Mouse (Mus musculus) cerebellum, adult 2 months (tissue): ENCODE data around the gene Tle2. TPM values are rescaled to one million over a fixed set of nuclear protein-coding genes. Genes with fewer than 3 reads are reported as not detected.

Source experiments
- DNase-seq, 2 experiments: peaks; one replicate each; pipeline ENCODE4 v3.0.0; 2021
- H3K27ac ChIP-seq: fragments of 200-500 bp; 2 replicates; pipeline ENCODE4 v1.5.1; 2012; ENCODE audit warnings: low read length, control low read depth, inconsistent platforms; ENCODE audit not compliant: insufficient read depth
- H3K27me3 ChIP-seq: fragments of 200-500 bp; 2 replicates; pipeline ENCODE4 v1.6.1; 2012; ENCODE audit warnings: inconsistent platforms, mild to moderate bottlenecking, low read length, moderate library complexity; ENCODE audit not compliant: control insufficient read depth, insufficient read depth
- H3K4me1 ChIP-seq: fragments of 200-500 bp; 2 replicates; pipeline ENCODE4 v1.6.1; 2011; ENCODE audit warnings: low read length; ENCODE audit not compliant: control insufficient read depth, insufficient read depth
- H3K4me3 ChIP-seq: fragments of 200-500 bp; replicated peaks from 2 replicates; pipeline ENCODE3; 2011; ENCODE audit warnings: mild to moderate bottlenecking, low read depth, low read length, control low read depth; ENCODE audit not compliant: insufficient read depth
- CTCF ChIP-seq: fragments of 200-500 bp; IDR thresholded peaks from 2 replicates; pipeline ENCODE4 v1.5.1; 2011; ENCODE audit warnings: low read depth, mild to moderate bottlenecking, control low read depth, low read length, moderate library complexity, borderline replicate concordance; ENCODE audit not compliant: insufficient read depth
- POLR2A ChIP-seq: fragments of 200-500 bp; IDR thresholded peaks from 2 replicates; pipeline ENCODE4 v1.6.1; 2011; ENCODE audit warnings: low read length, control low read depth, borderline replicate concordance; ENCODE audit not compliant: insufficient read depth
- whole genome bisulfite sequencing: fragments of 180-500 bp; shearing (Covaris S2); methylation state at CpG from one replicate; pipeline ENCODE4 v1.1.7; 2018; 5-methylcytosine and 5-hydroxymethylcytosine counted together
- polyA plus RNA-seq: library from polyadenylated mRNA; depleted of rRNA; stranded (reverse); fragments of >200 nt; gene quantifications from 2 replicates; pipeline ENCODE4 v1.2.3, GENCODE M21; 2012

Gene Tle2
- polyA plus RNA-seq, 1 experiment: 282 TPM

DNA sequence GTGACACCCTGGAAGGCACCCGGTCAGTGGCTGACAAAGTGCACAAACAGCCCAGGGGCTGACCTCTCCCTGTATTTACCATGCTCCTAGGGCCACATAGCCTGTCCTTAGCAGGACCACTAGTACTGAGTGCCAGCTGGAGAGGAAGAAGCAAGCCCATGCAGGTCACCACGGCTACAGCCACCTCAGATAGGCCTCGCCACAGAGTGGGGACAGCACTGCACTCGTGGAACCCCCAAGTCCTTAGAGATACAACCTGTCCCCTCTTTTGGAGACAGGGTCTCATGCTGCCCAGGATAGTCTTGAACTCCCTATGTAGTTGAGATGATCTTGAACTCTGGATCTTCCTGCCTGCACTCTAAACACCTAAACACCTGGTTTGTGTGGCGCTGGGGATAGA is 33.0 kb upstream of the Tle2 start:
- no peak overlapping the region for H3K4me3 ChIP-seq
- H3K27ac ChIP-seq: 0 out of 2 replicates have a peak overlapping the region, but pooled peaks have one; percentile 36
- 41% methylated on average over 5 of the region's 5 CpGs for WGBS

DNA sequence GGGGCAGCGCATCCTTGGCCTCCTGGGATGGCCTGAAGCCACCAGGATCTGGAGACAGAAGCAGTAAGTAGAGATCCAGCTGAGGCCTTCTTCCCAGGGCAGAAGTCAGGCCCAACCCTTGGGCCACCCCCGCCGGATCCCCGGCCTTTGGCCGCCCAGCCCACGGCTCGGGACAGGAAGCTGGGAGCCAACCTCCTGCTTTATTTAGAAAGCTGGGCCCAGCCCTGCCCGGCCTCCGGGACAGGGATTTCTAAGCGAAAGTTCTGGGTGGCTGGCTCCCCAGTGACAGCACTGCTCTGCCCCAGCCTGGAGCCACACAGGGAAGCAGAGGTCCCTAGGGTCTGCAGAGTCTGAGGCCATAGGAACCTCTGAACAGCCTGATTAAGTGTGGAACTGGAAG is 32.6 kb upstream of the Tle2 start:
- Histone ChIP-seq H3K27me3 (no peaks in the 10 kb centered on the region), H3K4me1 (peaks cover 52% of the 10 kb centered on the region), H3K27ac (0 out of 2 replicates have a peak overlapping the region, but pooled peaks have one; percentile 36), H3K4me3 (no peak overlapping the region)
- WGBS: 48% methylated on average over 10 of the region's 10 CpGs
- TF ChIP-seq POLR2A (no peak), CTCF (no peak)
- no peak for DNase-seq

More for the DNA sequence above, 33.0 kb upstream of the Tle2 start:
- Histone ChIP-seq H3K4me1 (peaks cover 52% of the 10 kb centered on the region), H3K27me3 (no peaks in the 10 kb centered on the region)
- no peak for TF ChIP-seq CTCF
- no peak for TF ChIP-seq POLR2A
- no peak for DNase-seq

DNA sequence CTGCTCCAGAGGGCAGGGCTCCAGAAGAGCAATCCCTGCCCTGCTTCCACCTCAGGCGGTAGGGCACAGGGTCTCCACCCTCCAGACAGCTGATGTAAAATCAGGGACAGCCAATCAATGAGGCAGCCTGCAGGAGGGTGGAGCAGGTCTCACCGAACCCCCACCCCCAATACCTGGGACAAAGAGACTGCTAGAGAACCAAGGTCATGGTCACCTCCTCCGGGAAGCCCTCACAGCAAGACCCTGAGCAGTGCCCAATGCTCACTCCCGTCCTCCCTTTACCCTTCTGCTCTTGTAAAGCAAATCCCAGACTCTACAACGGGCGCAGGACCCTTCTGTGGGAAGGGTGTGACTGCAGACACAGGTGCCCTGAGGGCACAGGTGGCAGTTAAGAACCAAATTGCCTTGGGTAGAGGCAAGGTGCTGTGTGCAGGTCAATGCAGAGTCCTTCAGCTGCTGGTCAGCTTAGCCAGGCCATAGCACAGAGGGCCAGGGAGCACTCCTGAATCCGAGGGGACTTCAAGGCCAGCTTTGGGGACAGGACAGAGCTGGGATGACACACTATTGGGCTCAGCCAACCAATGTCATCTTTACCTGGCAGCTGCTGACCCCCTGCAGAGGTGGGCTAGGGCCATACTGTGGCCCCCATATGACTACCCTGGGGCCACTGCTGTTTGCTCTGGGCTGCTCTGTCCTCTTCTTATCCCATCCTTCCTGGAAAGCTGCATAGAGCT is 31.5 kb upstream of the Tle2 start:
- H3K4me1 ChIP-seq: peaks cover 49% of the 10 kb centered on the region
- H3K27ac ChIP-seq: no peak overlapping the region
- peak overlapping the region; percentile 24 for H3K4me3 ChIP-seq
- H3K27me3 ChIP-seq: no peaks in the 10 kb centered on the region
- no peak for TF ChIP-seq CTCF
- no peak for TF ChIP-seq POLR2A
- no peak for DNase-seq
- 62% methylated on average over 7 of the region's 7 CpGs for WGBS

DNA sequence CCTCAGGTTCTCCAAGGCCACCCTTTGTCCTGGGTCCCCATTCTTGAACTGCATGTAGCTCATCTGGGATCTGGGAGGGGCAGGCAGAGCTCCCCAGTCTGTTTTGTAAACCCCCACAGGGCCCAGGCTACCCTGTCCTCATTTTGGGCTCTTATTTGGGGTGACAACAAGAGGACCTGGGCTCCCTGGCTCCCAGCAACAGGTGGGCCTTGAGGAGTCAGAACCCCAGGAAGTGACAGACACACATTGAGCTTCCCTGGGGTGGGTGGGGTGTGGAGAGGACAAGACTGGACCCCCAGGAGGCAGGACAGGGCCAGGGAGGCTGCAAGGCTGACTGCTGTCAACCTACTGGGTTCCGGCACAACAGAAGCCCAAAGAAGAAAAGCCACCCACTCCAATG is 30.7 kb upstream of the Tle2 start:
- DNase-seq: no peak
- WGBS: 42% methylated on average over 1 of the region's 1 CpGs
- Histone ChIP-seq H3K27ac (no peak overlapping the region), H3K27me3 (no peaks in the 10 kb centered on the region), H3K4me1 (peaks cover 45% of the 10 kb centered on the region), H3K4me3 (peak overlapping the region; percentile 79)
- TF ChIP-seq CTCF: no peak
- no peak for TF ChIP-seq POLR2A

DNA sequence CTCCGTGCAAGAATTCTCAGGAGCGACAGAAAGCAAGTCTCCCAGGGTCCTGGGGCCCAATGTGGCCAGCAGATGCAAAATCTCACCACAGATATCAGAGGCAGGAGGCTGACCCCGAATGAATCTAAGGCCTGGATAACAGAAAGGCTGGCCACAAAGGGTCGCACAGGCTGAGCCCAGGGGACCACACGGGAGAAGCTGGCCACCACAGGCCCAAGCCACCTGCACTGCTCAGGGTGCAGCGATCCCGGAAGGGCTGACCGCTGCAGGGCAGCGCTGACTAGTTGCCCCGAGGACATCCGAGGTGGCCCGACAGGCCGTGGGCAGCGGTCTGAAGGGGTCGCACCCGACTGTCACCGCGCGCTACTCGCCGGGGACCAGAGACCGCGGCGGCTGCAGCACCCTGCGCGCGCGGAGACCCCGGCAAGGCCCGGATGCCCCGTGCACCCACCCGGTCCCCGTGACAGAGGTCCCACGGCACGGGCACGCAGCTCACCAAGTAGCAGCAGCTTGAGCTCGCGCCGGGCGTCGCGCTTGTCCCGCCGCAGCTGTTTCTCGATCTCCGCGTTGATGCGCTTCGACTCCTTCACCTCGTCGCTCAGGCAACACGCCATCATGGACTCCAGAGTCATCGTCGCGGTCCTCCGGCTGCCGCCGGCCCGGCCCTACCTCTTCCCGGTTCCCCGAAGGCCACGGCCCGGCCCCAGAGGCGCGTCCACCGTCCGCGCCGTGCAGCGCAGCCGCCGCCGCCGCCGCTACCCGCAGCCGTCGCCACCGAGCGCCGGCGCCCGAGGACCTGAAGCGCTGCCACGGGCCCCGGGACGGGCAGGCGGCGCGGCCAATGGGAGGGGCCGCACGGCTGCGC is 29.8 kb upstream of the Tle2 start:
- Histone ChIP-seq H3K4me3 (peak overlapping the region; percentile 79), H3K27me3 (no peaks in the 10 kb centered on the region), H3K27ac (peak overlapping the region; percentile 76), H3K4me1 (peaks cover 42% of the 10 kb centered on the region)
- under 1% methylated on average over 93 of the region's 93 CpGs for WGBS
- no peak for TF ChIP-seq CTCF
- no peak for TF ChIP-seq POLR2A
- DNase-seq: no peak

DNA sequence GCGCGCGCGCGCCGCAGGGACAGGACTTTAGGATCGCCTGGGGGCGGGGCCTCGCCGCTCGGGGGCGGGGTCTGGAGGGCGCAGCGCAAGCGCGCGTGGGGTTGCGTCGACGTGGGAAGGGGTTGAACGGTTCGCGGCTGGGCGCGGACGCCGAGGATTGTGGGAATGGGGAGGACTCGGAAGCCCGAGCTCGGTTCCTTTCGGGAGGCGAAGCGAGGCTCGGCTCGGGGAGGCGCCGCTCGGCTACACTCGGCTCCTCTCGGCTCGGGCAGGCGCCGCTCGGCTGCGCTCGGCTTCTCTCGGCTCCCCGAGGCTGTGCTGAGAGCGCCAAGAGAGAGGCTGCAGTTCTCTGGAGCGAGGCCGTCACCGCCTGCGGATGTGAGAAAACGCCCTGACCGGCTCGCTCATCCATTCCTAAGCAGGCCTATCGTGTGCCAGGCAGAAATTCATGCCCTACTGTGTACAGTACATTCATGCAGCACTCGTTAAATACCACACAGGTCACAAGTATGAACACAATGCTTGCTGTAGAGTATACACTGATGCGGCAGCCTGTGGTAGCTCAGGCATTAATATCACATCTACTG is 29.1 kb upstream of the Tle2 start, which contains the start of gene Gna11:
Gene Gna11, minus strand, starts transcription at position 30 of the 587 bp plus-strand sequence.
- Histone ChIP-seq H3K27ac (peak within 1 kb of the TSS; percentile 90), H3K4me3 (peak within 1 kb of the TSS; percentile 79), H3K27me3 (no peaks in the 10 kb centered on the region), H3K4me1 (peaks cover 37% of the 10 kb centered on the region)
- TF ChIP-seq POLR2A (peak; percentile 87; the same call in 1 of the 2 replicates), CTCF (no peak)
- under 1% methylated on average over 59 of the region's 59 CpGs for WGBS
- DNase-seq: peak; percentile 100

DNA sequence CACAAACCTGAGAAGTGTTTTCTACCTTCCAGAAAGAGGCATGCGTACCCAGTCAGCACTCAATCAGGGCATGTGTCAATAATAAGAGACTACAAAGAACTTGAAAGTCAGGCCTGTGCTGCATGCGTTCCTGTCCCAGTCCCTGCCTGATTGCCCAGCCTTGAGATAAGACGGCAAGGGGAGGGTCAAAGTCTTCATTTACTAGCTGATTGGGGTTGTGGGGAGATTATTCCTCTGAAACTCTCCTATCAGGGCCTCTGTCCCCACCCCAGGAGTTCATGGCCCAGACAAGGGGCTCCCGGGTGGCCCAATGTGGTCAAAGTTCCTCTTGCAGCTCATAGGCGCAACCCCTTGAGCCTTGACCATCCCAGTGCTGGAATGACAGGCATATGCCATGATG is 28.0 kb upstream of the Tle2 start:
- no peak for DNase-seq
- 90% methylated on average over 5 of the region's 5 CpGs for WGBS
- no peak overlapping the region for H3K4me3 ChIP-seq
- H3K27me3 ChIP-seq: no peaks in the 10 kb centered on the region
- TF ChIP-seq CTCF: no peak
- no peak overlapping the region for H3K27ac ChIP-seq
- H3K4me1 ChIP-seq: peaks cover 26% of the 10 kb centered on the region
